Mouse (Mus musculus) limb, embryonic 14.5 days (tissue): ENCODE measurements at regions not wholly inside any gene's neighbourhood (a gene's known extent, or its start where the extent isn't known, plus 50 kb on each side); places are given as distances from the start of the nearest gene placed in this dataset.

Experiments used
- ATAC-seq: fragments of 200-750 bp; cut with Nextera tagmentation; 2 replicates; pipeline ENCODE4 v1.8.0; 2017; ENCODE audit warnings: low read depth, moderate number of reproducible peaks, moderate TSS enrichment; ENCODE audit not compliant: low FRiP score
- DNase-seq: peaks from one replicate; pipeline ENCODE4 v3.0.0-alpha.2; 2015; ENCODE audit warnings: low spot score
- H3K27ac ChIP-seq: fragments of 300-500 bp; sonication (generic); replicated peaks from 2 replicates; pipeline ENCODE4 v1.5.1; 2014; ENCODE audit warnings: low read depth, mild to moderate bottlenecking, low read length, moderate library complexity, mixed read lengths
- H3K27me3 ChIP-seq: fragments of 300-500 bp; sonication (generic); 2 replicates; pipeline ENCODE4 v1.6.1; 2014; ENCODE audit warnings: low read length, mixed read lengths; ENCODE audit not compliant: control insufficient read depth, insufficient read depth
- H3K36me3 ChIP-seq: fragments of 300-500 bp; sonication (generic); 2 replicates; pipeline ENCODE4 v1.6.1; 2014; ENCODE audit warnings: mild to moderate bottlenecking, low read length, moderate library complexity, mixed read lengths; ENCODE audit not compliant: control insufficient read depth, insufficient read depth
- H3K4me1 ChIP-seq: fragments of 300-500 bp; sonication (generic); 2 replicates; pipeline ENCODE4 v1.6.1; 2014; ENCODE audit warnings: antibody characterized with exemption, low read length, mixed read lengths; ENCODE audit not compliant: control insufficient read depth, insufficient read depth
- H3K4me2 ChIP-seq: fragments of 300-500 bp; sonication (generic); replicated peaks from 2 replicates; pipeline ENCODE4 v1.6.1; 2014; ENCODE audit warnings: low read depth, mild to moderate bottlenecking, low read length, moderate library complexity; ENCODE audit not compliant: severe bottlenecking
- H3K4me3 ChIP-seq: fragments of 300-500 bp; sonication (generic); replicated peaks from 2 replicates; pipeline ENCODE4 v1.5.1; 2014; ENCODE audit warnings: low read length
- H3K9ac ChIP-seq: fragments of 300-500 bp; sonication (generic); 2 replicates; pipeline ENCODE4 v1.6.1; 2014; ENCODE audit warnings: mild to moderate bottlenecking, low read depth, low read length, moderate library complexity; ENCODE audit not compliant: severe bottlenecking
- H3K9me3 ChIP-seq: fragments of 300-500 bp; sonication (generic); 2 replicates; pipeline ENCODE4 v1.6.1; 2016; ENCODE audit warnings: low read length; ENCODE audit not compliant: control insufficient read depth
- POLR2A ChIP-seq: fragments of 200-500 bp; IDR thresholded peaks from 2 replicates; pipeline ENCODE4 v1.8.0; 2012; ENCODE audit warnings: inconsistent platforms, mild to moderate bottlenecking, moderate library complexity, borderline replicate concordance; ENCODE audit not compliant: insufficient read depth, insufficient read length; ENCODE audit errors: extremely low read depth
- WGBS: fragments of 180-500 bp; shearing (Covaris S2); extraction: QIAGEN DNeasy Blood & Tissue Kit; methylation state at CpG from one replicate; pipeline ENCODE4 v1.1.7; 2014; 5-methylcytosine and 5-hydroxymethylcytosine counted together

GRCm38 (mm10) chr13:107577272-107577671 lies 467.0 kb upstream of the Smim15 start:
- ATAC-seq (no peak), DNase-seq (no peak)
- Histone ChIP-seq H3K9ac (no peak overlapping the region), H3K27ac (no peak overlapping the region), H3K27me3 (no peaks in the 10 kb centered on the region), H3K4me3 (no peak overlapping the region), H3K36me3 (no peaks in the 10 kb centered on the region), H3K4me1 (no peaks in the 10 kb centered on the region), H3K4me2 (no peak overlapping the region), H3K9me3 (no peaks in the 10 kb centered on the region)
- TF ChIP-seq POLR2A: no peak
- WGBS: 82% methylated on average over 4 of the region's 4 CpGs

GRCm38 (mm10) chr13:107576701-107577100 lies 467.5 kb upstream of the Smim15 start:
- H3K4me1 ChIP-seq: no peaks in the 10 kb centered on the region
- no peaks in the 10 kb centered on the region for H3K9me3 ChIP-seq
- ATAC-seq: no peak
- TF ChIP-seq POLR2A: no peak
- H3K9ac ChIP-seq: no peak overlapping the region
- no peak overlapping the region for H3K27ac ChIP-seq
- no peak overlapping the region for H3K4me2 ChIP-seq
- no peak overlapping the region for H3K4me3 ChIP-seq
- no peak for DNase-seq
- 86% methylated on average over 5 of the region's 5 CpGs for WGBS
- no peaks in the 10 kb centered on the region for H3K27me3 ChIP-seq
- no peaks in the 10 kb centered on the region for H3K36me3 ChIP-seq

- H3K27me3 ChIP-seq: no peaks in the 10 kb centered on the region
- no peaks in the 10 kb centered on the region for H3K4me1 ChIP-seq
- ATAC-seq (no peak), DNase-seq (no peak)
- no peak overlapping the region for H3K4me3 ChIP-seq
- no peak overlapping the region for H3K9ac ChIP-seq
- H3K9me3 ChIP-seq: no peaks in the 10 kb centered on the region
- H3K4me2 ChIP-seq: no peak overlapping the region
- H3K27ac ChIP-seq: no peak overlapping the region
- TF ChIP-seq POLR2A: no peak
- WGBS: 79% methylated on average over 3 of the region's 3 CpGs
- no peaks in the 10 kb centered on the region for H3K36me3 ChIP-seq
These were observed 469.2 kb upstream of the Smim15 start for GRCm38 (mm10) chr13:107575025-107575424.

DNA sequence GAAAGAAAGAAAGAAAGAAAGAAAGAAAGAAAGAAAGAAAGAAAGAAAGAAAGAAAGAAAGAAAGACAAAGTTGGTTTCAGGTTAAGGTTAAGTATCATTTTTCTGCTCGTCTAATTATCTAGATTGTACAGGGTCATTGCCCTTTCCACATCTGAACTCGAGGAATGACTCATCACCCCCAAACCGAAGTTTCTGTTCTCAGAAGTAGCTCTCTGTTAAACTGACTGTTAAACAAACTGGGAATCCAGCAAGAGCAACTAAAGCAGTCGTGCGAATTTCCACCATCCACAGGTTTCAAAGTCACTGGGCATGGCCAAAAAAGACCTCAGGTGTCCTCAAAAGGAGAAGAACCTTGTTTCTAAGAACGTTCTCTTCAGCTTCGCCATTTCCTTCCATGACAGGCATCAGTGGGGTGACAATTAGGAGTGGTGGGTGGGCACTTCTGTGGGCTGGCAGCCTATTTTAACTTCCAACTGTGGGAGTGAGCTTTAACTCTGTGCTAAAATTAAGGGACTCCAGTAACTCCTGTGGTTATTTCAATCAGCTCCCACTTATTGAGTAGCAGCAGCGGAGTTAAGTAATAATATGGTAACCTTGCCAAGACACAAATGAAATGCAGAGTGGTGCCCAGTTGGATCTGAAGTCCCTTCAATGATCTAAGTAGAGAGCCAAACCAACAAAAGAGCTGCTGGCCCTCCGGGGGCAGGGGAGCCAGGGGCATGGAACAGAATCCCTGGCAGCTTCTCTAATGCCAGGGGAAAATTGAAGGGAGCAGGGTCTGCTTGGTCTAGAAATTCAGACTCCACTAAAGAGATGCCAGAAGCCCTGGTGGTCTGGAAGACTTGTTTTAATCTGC lies 470.5 kb upstream of the Smim15 start:
- ATAC-seq: no peak
- Histone ChIP-seq H3K27ac (no peak overlapping the region), H3K9ac (no peak overlapping the region), H3K4me2 (no peak overlapping the region), H3K9me3 (no peaks in the 10 kb centered on the region), H3K4me3 (no peak overlapping the region), H3K36me3 (no peaks in the 10 kb centered on the region), H3K4me1 (no peaks in the 10 kb centered on the region), H3K27me3 (no peaks in the 10 kb centered on the region)
- 79% methylated on average over 9 of the region's 9 CpGs for WGBS
- no peak for TF ChIP-seq POLR2A
- no peak for DNase-seq

GRCm38 (mm10) chr13:107571539-107571938 lies 472.7 kb upstream of the Smim15 start:
- no peak for DNase-seq
- H3K9ac ChIP-seq: no peak overlapping the region
- no peak for TF ChIP-seq POLR2A
- H3K9me3 ChIP-seq: no peaks in the 10 kb centered on the region
- 77% methylated on average over 10 of the region's 10 CpGs for WGBS
- H3K4me2 ChIP-seq: no peak overlapping the region
- ATAC-seq: no peak
- no peaks in the 10 kb centered on the region for H3K4me1 ChIP-seq
- H3K27ac ChIP-seq: no peak overlapping the region
- no peaks in the 10 kb centered on the region for H3K27me3 ChIP-seq
- no peaks in the 10 kb centered on the region for H3K36me3 ChIP-seq
- H3K4me3 ChIP-seq: no peak overlapping the region
